Mouse (Mus musculus): ENCODE results near the gene Gm39566. TPM values are rescaled to one million over a fixed set of nuclear protein-coding genes. Genes with fewer than 3 reads are reported as not detected.
"Not testable (repeated sequence)": the region's sequence is repeated elsewhere in the genome, so short reads cannot be mapped to it uniquely, and the experiment has no call there.

Gm39566 gene
- not detected for total RNA-seq (2021)
- long read RNA-seq, experiment 1: 0 reads
- long read RNA-seq, experiment 2: 0 reads

DNA sequence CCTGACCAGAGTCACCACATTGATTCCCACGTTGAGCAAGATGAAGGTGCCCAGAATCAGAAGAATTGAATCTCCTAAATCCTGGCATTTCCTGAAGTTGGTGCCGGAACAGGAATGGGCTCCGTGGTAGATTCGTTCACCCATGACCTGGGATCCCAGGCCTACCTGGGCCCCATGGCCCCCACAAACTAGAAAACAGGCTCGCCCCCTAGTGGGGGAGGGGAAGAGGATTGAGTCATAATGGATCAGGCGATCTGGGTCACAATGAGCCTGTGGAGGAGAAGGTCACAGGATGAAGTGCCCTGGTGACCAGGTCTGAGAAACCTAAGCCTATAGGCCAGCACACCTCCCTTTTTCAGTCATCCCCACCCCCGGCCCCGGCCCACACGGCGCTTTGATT lies at the start of gene Gm39566:
TSS of gene Gm39566 (minus strand) at position 144 of the 400 bp plus-strand sequence.
- intact Hi-C loops (cut with DNase I): no loop called here

DNA sequence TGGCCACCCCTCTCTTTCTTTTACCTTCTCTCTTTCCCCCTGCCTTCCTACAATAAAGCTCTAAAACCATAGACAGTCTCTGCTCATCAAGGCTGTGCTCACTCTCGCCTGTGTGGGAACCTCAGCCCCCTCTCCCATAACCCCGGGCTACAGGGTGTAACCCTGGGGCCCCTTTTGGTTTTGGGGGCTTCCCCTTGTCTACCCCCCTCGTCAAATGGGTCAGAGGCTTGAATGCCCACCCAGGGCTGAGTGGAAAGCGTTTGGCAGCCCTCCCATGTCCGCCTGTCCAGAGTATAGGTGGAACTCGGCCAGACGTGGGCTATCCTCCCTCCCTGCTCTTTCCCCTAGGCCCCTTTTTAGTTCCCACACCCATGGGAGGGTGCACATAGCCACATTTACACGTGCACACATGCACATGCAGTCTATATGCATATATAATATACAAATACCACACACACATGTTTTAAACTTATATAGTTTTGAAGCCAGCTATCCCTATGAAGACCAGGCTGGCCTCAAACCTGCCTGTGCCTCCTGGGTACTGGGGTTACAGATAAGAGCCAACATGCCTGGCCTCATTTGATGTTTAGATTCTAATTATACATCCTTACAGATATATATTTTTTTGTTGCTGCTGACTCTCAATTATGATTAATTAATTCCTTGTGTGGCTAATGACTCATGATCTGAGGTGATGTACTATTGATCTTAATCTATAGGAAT lies 49.2 kb upstream of the Gm39566 start:
- no peak for DNase-seq
- intact Hi-C loops (cut with DNase I): no loop called here

More for the DNA sequence above, at the start of gene Gm39566:
- no peak for DNase-seq

DNA sequence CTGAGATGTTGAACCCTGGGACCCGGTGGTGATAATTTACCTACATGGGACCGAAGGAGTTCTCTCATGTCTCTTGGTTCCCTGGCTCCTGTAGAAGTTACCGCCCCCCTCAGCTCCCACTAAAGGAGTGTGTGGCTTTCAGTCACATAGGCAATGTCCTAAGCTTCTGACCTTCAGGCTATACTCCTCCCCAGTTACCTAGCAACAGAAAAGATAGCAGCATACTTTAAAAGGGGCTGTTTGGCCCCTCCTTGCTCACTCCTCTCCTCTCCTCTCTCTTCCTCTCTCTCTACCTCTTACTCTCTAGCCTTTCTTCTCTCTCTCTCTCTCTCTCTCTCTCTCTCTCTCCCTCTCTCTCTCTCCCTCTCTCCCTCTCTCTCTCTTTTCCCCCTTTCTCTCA lies 48.6 kb upstream of the Gm39566 start:
- intact Hi-C loops (cut with DNase I); DNase-seq: not testable (repeated sequence)

DNA sequence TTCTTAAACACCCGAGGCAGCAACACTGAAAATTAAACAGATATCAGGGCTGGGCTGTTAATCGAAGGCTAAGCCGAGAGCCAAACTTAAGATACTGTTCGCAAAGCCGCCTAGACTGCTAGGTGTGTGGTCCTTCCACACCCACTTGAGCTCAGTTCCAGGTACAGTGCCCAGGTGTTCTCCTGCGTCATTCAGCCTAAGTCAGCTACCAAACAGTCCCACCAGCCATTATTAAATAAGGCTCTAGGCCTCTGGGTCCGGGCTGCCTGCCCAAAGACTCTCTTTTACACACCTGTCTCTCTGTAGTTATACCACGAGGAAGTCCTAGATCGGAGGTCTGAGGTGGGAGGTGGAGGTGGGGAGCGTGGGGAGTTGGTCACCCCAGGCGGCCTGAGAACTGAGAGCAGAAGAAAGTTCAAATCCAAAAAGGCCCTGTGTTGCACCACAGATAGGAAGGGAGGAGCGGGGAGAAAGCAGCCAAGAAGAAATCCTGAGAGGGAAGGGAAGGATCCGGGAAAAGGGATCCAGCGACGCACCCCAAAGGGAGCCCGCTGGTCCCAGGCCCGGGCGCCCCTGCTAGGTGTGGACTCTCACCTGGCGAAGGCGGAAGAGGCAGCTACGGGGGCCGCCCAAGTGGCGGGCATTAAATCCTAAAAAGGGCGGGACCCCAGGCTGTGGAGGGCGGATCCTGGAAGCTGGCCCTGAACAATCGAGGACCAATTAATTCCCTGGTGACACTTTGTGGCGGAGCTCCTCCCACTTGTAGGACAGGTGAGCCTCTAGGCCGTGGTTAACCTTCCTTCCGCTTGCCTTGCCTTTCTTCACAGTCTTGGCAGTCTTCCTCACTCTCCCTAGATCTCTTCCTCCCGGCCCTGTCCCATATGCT lies 43.3 kb upstream of the Gm39566 start, which contains the start of gene Tnk1:
TSS of gene Tnk1 (minus strand) at position 618 of the 886 bp plus-strand sequence.
- DNase-seq: no peak
- intact Hi-C loops (cut with DNase I): no loop called here

DNA sequence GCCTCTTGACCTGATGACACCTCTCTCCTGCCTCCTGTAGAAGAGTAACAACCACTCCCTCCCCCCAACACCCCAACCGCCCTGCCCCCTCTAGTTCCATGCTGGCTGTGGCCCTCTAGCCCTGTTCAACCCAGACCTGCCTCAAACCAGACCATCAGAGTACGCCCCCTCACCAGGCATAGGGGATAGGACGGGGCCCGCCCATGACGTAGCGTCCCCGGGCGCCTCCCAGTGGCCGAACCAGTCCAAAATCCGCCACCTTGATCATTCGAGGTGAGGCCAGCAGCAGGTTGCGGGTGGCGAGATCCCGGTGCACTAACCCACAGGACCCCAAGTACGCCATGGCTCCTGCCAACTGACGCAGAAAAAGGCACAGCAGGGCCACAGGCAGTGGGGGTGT lies 40.2 kb upstream of the Gm39566 start:
- peak; percentile 52 to 58 for DNase-seq
- intact Hi-C loops (cut with DNase I): no loop called here

DNA sequence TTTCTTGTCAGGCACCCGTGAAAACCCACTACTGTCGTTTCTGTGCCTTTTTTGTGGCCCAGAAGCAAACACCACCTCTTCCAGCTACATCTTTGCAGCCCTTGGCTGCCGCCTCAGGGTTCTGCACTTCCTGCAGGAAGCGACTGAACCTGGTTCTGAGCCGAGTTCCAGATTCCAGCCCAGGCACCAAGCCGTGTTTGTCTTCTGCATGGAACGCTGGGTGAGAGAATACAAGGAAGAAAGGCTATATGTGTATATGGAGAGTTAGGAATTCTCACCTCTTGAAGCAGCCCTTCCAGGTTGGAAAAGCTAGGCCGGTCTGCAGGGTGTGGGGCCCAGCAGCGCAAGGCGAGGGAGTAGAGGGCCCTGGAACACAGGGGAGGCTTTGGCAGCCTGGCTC lies 39.6 kb upstream of the Gm39566 start:
- no peak for DNase-seq

DNA sequence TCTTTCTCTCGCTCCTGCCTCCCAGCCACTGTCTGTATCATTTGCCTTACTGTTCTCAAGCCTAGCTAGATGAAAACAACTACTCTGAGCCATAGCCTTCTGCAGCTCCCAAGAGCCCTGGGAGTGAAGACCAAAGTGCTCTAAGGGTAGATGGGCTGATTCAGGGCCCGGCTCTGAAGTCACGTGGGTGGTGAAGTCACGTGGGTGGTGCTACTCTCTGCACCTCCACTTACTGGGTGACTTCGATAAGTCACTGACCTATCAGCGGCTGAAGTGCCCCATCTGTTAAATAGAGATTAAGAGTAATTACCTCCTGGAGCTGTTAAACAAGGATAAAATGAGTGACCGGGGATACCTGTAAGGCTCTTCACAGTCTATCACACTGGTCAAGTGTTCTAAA lies 38.9 kb upstream of the Gm39566 start:
- DNase-seq: no peak
- intact Hi-C loops (cut with DNase I): no loop called here

More for the DNA sequence above, 39.6 kb upstream of the Gm39566 start:
- intact Hi-C loops (cut with DNase I): no loop called here

DNA sequence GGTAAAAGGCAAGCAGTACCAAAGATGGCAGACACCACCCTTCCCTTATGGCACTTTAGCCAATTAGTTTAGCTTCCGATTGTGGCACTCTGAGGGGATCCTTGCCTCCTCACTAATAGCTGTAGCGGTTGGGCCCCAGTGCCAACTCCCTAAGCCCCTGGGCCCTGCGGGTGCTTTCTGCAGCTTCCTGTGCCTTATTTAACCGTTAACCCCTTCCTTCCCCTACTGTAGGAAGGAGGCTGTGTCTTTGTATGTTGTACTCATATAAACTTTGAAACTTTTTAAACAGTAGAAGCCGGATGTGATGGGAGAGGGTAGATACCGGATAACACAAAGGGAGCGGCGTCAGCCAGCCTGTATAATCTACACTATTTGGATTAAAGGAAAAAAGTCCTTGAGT lies 35.7 kb upstream of the Gm39566 start:
- intact Hi-C loops (cut with DNase I): no loop called here
- no peak for DNase-seq

DNA sequence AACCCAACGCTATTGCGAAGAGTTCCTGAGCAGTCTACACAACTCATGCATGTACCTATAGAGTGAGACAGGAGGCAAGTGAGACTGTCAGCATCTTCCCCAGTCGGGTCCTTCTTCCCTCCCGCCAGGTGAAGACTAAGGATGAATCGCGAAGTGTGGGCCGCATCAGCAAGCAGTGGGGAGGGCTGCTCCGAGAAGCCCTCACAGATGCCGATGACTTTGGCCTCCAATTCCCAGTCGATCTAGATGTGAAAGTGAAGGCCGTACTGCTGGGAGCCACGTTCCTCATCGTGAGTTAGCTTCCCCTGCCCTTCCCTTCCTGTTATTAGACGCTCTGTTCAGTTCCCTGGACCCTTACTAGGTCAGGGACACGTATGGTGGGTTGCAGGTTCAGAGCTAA lies 34.8 kb upstream of the Gm39566 start:
- intact Hi-C loops (cut with DNase I): no loop called here
- no peak for DNase-seq

DNA sequence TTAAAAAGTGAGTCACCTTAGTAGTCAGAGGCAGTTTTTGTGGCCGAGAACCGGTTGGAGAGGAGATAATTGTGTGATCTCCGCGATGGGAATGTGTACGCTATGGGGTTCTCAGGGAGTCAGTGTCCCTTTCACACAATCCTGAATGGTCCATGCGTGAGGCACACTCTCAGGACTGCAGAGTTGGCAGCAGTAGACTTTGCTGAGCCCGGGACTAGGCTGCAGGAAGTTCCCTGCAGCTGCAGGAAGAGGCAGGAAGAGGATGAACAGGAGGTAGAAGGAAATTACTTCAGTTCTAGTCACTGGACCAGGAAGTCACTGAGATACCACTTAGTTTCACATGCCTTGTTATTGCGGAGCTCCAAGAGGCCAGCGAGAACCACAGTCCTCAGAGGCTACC lies 34.0 kb upstream of the Gm39566 start:
- DNase-seq: no peak
- intact Hi-C loops (cut with DNase I): no loop called here

DNA sequence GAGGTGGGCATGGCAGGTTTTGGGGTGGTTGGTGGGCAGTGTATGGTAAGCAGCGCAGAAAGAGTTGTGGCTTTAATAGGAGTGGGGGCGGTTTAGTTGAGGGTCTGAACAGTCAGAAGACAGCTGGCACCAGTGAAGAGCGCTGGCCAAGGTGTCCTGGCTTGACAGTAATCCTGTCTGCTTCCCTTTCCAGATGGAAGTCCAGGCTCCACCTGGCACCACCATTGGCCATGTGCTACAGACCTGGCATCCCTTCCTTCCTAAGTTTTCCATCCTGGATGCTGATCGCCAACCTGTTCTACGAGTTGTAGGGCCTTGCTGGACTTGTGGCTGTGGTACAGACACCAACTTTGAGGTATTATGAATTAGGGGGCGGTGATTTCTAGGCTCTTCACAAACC lies 32.9 kb upstream of the Gm39566 start:
- intact Hi-C loops (cut with DNase I): no loop called here
- no peak for DNase-seq

DNA sequence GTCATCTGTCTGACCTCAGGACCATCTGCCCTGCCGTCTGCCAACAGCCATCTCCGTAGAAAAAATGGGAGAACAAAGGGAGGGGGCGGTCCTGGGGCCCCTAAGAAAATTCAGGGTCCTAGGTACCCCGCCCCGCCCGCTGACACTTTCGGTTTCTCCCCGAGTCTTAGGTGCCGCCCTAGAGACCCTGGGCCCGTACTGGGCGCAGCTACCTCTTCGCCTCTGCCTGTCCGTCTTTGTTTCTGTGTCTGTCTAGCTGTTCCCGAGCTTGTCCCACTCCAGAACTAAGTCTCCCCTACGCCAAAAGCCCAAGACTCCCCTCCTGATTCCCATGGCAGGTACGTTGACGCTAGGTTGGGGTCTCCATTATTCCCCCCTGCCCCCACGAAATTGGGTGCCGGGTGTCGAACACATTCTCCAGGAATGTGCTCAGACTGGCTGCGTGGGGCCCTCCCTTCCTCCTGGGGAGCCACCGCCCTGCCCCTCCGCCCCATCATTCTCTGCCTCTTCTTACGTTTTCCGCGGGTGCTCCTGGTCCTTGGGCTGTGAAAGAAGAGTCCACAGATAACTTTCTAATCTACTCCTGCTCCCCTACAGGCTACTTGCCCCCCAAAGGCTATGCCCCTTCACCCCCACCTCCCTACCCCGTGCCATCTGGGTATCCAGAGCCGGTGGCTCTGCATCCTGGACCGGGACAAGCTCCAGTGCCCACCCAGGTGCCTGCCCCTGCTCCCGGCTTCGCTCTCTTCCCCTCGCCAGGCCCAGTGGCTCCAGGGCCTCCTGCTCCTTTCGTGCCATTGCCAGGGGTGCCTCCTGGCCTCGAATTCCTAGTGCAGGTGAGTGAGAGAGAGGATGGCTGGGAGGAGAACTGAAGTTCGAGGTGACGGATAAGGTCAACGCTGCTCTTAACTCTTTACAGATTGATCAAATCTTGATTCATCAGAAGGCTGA lies 31.9 kb upstream of the Gm39566 start:
- intact Hi-C loops (cut with DNase I): no loop called here
- peak in 1 of 2 experiments; percentile 41 for DNase-seq

DNA sequence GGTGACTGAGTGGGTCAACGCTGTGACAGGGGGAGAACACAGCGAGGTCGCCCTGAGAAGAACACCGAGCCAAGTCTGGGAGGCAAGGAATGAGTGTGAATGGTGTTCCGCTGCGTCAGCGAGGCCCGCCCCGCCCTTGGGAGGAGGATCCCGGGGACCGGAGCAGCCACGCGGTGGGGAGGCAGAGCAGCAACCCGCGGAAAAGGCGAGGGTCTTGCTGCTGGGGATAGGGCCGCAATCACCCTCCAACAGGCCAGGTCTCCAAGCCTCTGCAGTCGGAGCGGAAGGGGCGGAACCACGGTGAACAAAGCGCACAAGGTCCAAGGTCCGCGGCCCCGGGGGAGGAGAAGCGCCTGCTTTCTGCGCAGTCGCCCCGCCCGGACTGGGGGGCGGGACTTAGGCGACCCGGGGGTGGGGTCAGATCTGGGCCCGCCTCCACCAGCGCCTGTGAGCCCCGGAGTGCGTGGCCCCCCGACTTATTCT lies 31.1 kb upstream of the Gm39566 start, which contains the start of gene Plscr3:
TSS of gene Plscr3 (plus strand) at position 179 of the 483 bp plus-strand sequence.
- peak; percentile 94 to 96 for DNase-seq
- intact Hi-C loops (cut with DNase I): no loop called here

DNA sequence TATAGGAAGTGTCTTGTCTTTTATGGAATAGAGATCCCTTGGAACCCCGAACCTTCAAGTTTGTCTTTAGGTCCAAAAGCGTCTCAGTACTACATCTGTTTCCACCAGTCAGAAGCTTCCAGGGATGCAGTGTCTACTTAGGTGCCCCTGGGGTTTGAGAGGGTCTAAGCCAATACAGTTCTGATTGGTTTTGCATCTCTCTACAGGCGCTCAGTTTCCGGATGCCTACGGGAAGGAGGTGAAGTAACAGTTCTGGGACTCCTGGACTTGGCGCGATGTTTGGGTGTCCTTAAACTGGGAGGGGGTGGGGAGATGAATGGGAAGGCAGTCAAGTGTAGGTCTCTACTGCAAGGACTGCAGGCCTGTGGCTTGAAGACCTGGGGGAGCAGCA lies 23.6 kb upstream of the Gm39566 start:
- no peak for DNase-seq
- intact Hi-C loops (cut with DNase I): loop anchor here (2.0 to 5.0 kb wide), 2 partner anchors 39 to 62 kb away; partner anchors contain the start of genes 2810408A11Rik, Neurl4 and Tmem95

DNA sequence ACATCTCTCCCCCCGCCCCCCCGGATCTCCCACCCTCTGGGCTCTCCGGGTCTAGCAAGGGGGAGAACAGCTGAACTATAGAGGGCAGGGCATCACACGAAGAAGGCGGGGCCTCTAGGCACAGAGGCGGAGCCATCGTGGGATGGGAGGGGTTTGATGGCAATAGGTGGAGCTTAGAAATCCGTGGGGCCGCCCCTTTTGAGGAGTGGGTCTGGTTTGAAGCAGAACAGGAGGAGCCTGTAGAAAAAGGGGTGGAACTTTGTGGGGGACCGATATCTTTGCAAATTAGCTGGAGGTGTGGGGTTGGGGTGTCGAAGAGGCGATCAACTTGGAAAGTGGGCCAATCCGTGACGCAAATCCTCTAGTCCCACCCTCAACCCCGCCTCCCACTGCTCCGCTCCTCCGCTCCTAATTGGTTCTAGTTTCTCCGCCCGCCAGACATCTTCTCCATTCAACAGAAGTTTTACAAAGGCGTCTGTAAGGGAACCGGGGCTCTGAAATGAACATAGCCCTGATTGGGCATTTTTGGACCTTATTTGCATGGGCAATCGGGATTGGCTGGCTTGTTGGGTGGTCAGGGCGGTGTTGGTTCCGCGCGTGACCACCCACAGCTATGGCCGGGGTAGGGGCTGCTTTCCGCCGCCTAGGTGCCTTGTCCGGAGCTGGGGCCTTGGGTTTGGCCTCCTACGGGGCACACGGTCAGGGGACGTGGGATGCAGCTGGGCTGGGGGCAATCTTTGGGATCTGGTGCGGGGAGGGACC lies 23.0 kb upstream of the Gm39566 start, which contains the start of gene Tmem256:
TSS of gene Tmem256 (plus strand) at position 563 of the 762 bp plus-strand sequence.
- DNase-seq: peak; percentile 92 to 94
- intact Hi-C loops (cut with DNase I): loop anchor here (2.0 to 5.0 kb wide), 3 partner anchors 35 to 63 kb away; partner anchors contain the start of genes 2810408A11Rik, Neurl4 and Tmem95

DNA sequence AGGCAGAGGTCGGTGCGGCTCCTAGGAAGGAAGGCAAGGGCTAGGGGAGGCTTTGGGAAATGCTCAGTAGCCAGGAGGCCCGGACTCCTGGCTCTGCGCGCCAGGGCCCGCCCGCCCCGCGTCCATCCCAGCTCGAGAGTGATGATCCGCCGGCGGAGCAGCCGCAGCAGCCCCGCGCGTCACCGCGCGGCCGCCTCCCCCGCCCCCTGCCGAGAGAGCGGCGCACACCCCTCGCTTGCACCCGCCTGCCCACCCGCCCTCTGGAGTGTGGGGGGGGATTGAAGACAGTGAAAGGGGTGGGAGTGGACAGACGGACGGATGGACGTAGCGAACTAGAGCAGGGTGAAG lies 22.5 kb upstream of the Gm39566 start, which contains the start of gene Nlgn2:
TSS of gene Nlgn2 (minus strand) at position 181 of the 348 bp plus-strand sequence.
- intact Hi-C loops (cut with DNase I): loop anchor here (2.0 to 5.0 kb wide), 2 partner anchors 35 to 40 kb away; partner anchors contain the start of gene Tmem95
- DNase-seq: no peak

DNA sequence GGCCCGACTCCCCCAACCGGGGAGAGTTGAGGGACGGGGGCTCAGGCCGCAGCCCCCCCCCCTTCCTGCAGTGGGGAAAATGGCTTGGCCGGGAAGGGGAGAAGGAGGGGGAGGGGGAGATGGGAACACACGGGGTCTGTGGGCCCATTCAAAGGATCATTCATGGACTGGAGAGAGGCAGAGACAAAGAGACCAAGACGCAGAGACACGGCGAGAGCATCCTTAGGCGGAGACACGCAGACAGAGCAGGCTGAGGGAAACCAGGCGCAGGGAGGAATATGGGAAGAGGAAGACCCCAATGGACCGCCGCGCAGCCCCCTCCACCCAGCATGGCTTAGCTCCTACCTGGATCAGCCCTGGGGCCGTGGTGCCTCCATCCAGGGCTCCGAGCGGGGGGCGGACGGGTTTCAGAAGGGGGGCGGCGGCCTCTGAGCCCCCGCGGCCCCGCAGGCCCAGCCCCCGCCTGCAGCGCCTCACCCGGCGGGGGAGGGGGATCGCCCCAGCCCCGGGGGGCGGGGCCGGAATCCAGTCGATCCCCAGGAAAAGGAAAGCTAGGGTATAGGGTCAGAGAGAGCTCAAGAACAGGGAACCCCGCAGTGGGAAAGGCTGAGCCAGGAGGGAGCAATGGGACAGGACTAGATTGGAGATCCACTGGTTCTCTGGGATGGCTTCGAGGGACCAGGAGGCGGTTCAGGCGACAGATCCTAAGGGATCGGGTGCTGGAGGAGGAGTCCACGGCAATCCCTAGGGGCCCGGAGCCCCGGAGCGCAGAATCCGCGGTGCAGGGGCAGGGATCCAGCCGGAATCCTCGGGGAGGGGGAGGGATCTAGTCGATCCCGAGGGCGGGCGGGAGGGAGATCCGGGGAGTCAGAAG lies 21.8 kb upstream of the Gm39566 start:
- DNase-seq: peak; percentile 49 to 53
- intact Hi-C loops (cut with DNase I): loop anchor here (2.0 to 5.0 kb wide), 2 partner anchors 34 to 40 kb away; partner anchors contain the start of gene Tmem95

DNA sequence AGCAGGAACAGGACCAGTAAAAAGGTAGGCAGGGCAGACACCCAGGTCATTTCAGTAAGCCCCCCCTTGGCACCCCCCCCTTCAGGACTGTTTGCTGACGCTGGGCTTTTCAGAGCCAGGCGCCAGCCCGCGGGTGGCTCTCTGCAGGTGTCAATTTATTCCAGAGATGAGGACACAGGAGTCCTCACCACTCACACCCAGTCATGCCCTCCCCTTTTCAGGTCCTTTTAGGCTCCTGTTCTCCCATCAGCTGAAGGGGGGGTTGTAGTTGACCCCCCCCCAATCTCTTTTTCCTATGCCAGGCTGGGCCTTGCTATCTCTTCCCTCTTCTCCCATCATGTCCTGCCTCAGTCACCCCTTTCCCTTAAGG lies 20.9 kb upstream of the Gm39566 start:
- intact Hi-C loops (cut with DNase I): loop anchor here (2.0 to 5.0 kb wide), 2 partner anchors 33 to 41 kb away; partner anchors contain the start of gene Tmem95
- DNase-seq: no peak

Measured in heart, postnatal 14 days (tissue).